10 mouse cellular contexts compared by ENCODE assay signal in genomic region chr11:107159034-107159433, GRCm38 (mm10). TPM values are rescaled to one million over a fixed set of nuclear protein-coding genes. Genes with fewer than 3 reads are reported as not detected.
DNase-seq lines count a peak whose midpoint lies in the region; ATAC-seq and TF ChIP-seq lines count a peak whose summit lies in the region.
"Had no signal": no experiment of that assay in that cellular context is flagged by ENCODE, and none has a peak within 500 bp of the region (broad histone marks: within the 10 kb centered on the region; RNA-seq: fewer than 3 reads in every experiment).

No protein-coding gene starts in this region.

- WGBS in lung, postnatal 0 days = 43% methylated on average over 1 of the region's 1 CpGs

- H3K4me3 ChIP-seq in lung, postnatal 0 days (ENCODE audit: low read depth, low read length) = no peak overlapping the region
- H3K4me3 ChIP-seq: megakaryocyte, embryonic 14.5 days had no signal

- no peak overlapping the region for H3K9ac ChIP-seq in lung, postnatal 0 days (replicated peaks; ENCODE audit: low read depth)

- DNase-seq in lung, postnatal 0 days (ENCODE audit: low spot score) = peak; percentile 22
- DNase-seq in lung, postnatal 10 days = no peak
- DNase-seq in NIH3T3 (ENCODE audit: low read depth) = peak; percentile 44
- DNase-seq in c-Kit-positive CD71-positive TER-119-positive erythroid progenitor cells, embryonic 14.5 days (ENCODE audit: low spot score) = peak; percentile 38
- no peak for DNase-seq in urinary bladder, postnatal 4 days (ENCODE audit: low spot score in 2 of 2)
- no peak for DNase-seq in lung, adult 18-20 months
- DNase-seq: cerebellum, postnatal 14 days; right cerebral cortex, postnatal 14 days had no signal

- no peak overlapping the region for H3K4me2 ChIP-seq in lung, postnatal 0 days (replicated peaks; ENCODE audit: low read depth, low read length)

- no peaks in the 10 kb centered on the region for H3K9me3 ChIP-seq in lung, postnatal 0 days (ENCODE audit: low read length)

- TF ChIP-seq EP300 in lung, postnatal 0 days (IDR thresholded peaks at IDR 0.05) = no peak

- no peaks in the 10 kb centered on the region for H3K27me3 ChIP-seq in lung, postnatal 0 days (replicated peaks; ENCODE audit: insufficient read depth, low read length)

- H3K4me1 ChIP-seq in lung, postnatal 0 days (ENCODE audit: insufficient read depth, low read depth, low read length) = no peaks in the 10 kb centered on the region

- TF ChIP-seq CTCF in lung, postnatal 0 days (IDR thresholded peaks at IDR 0.05) = peak; percentile 54

- H3K27ac ChIP-seq in lung, postnatal 0 days (ENCODE audit: low read length) = no peak overlapping the region

- ATAC-seq in lung, postnatal 0 days = no peak
- peak; percentile 58; the same call in 1 of the 2 replicates for ATAC-seq in neutrophil, adult 5-6 weeks (ENCODE audit: extremely low read depth, insufficient number of reproducible peaks, low FRiP score, poor library complexity, severe bottlenecking)

- H3K36me3 ChIP-seq in lung, postnatal 0 days (ENCODE audit: insufficient read depth, low read length) = no peaks in the 10 kb centered on the region

RNA-seq across cellular contexts. Expression of gene Bptf, which starts 27.1 kb away (rescaled TPM):
- 19.8 and 23.0 TPM in 2 replicates for polyA plus RNA-seq in lung, postnatal 0 days (2015; fragmentation: Nextera tagmentation; extraction: Ambion mirVana)
- 143 and 150 TPM in 2 replicates for total RNA-seq in neutrophil, adult 5-6 weeks (2017)

RNA-seq across cellular contexts. Expression of gene Nol11, which starts 30.1 kb away (rescaled TPM):
- polyA plus RNA-seq in lung, postnatal 0 days (2015; fragmentation: Nextera tagmentation; extraction: Ambion mirVana) = 15.5 and 18.4 TPM in 2 replicates
- 21.3 and 25.3 TPM in 2 replicates for total RNA-seq in neutrophil, adult 5-6 weeks (2017)

Comparison
In these comparisons a context has a peak if more than half of its experiments do, and no peak if none do; other contexts are left out.
1. DNase-seq: peak in lung, postnatal 0 days (single experiment), NIH3T3 (single experiment) and c-Kit-positive CD71-positive TER-119-positive erythroid progenitor cells, embryonic 14.5 days (single experiment); none in lung, postnatal 10 days (single experiment), urinary bladder, postnatal 4 days (0 of 2) and lung, adult 18-20 months (0 of 2).